Mouse (Mus musculus) CD8-positive naive resting alpha-beta T cell, adult 57 days (primary cell): Measurements from ENCODE around the gene Fam13c. TPM values are rescaled to one million over a fixed set of nuclear protein-coding genes. Genes with fewer than 3 reads are reported as not detected.

Experiments used
- total RNA-seq: library from RNA; stranded (reverse); gene quantifications from one replicate; pipeline ENCODE4 v1.2.4, GENCODE M21; 2023

The Fam13c gene
- not detected for total RNA-seq

GRCm38 (mm10) chr10:70439676-70440521 is at the start of gene Fam13c:
Gene Fam13c (plus strand): TSS chr10:70440481.

Other genes starting within 250 kb of the Fam13c start
- not detected for gene Mrln, start 235.8 kb upstream of the Fam13c start, total RNA-seq
- gene Slc16a9, start 195.4 kb upstream of the Fam13c start, total RNA-seq: 0.46 TPM
- 0.37 TPM for gene Phyhipl, start 215.5 kb downstream of the Fam13c start, total RNA-seq